Mouse (Mus musculus): ENCODE results near the gene Glis3.

- TF ChIP-seq GATA1 (IDR thresholded peaks at IDR 0.05; ENCODE audit: low read length) (no peak), TAL1 (IDR thresholded peaks at IDR 0.05; ENCODE audit: low read length) (no peak)
Measured at GRCm38 (mm10) chr19:28473621-28474020, 206.3 kb downstream of the Glis3 start.
